Mouse (Mus musculus): ENCODE results near the gene Vps37b.

DNA sequence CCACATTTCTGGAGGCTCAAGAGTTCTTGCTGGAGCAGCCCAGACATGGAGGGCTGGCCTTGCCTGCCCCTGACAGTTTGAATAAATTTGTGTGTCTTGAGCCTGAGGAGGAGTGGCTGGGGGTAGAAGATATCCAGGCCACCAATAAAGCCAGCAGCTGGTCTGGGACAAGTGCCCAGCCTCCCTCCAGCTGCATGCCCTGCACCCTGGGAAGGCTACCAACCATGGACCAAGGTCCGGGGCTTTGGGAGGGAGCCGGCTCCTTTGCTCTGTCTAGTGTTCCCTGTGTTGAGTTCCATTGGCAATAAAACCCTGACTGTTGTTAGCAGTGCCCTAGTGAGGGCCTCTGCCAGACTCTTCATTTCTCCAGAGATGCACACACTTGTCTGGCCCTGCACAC, 29.2 kb downstream of the Vps37b start:
- no peak for TF ChIP-seq EP300 (IDR thresholded peaks at IDR 0.05; ENCODE audit: low read depth)
- no peak for TF ChIP-seq CTCF (IDR thresholded peaks at IDR 0.05; ENCODE audit: low read depth)
